Mouse (Mus musculus) limb, embryonic 13.5 days (tissue): ENCODE results near the gene Kcnj14. TPM values are rescaled to one million over a fixed set of nuclear protein-coding genes. Genes with fewer than 3 reads are reported as not detected.

Experiments used
- ATAC-seq: fragments of 200-750 bp; cut with Nextera tagmentation; 2 replicates; pipeline ENCODE4 v1.8.0; 2017; ENCODE audit warnings: low read depth, moderate number of reproducible peaks, moderate TSS enrichment; ENCODE audit not compliant: low FRiP score
- H3K27ac ChIP-seq: fragments of 300-500 bp; sonication (generic); 2 replicates; pipeline ENCODE4 v1.5.1; 2015; ENCODE audit warnings: inconsistent platforms, mild to moderate bottlenecking, moderate library complexity
- H3K27me3 ChIP-seq: fragments of 300-500 bp; sonication (generic); 2 replicates; pipeline ENCODE4 v1.6.1; 2015; ENCODE audit warnings: mild to moderate bottlenecking, inconsistent platforms
- H3K36me3 ChIP-seq: fragments of 300-500 bp; sonication (generic); 2 replicates; pipeline ENCODE4 v1.6.1; 2015; ENCODE audit warnings: inconsistent platforms, mild to moderate bottlenecking, moderate library complexity
- H3K4me1 ChIP-seq: fragments of 300-500 bp; sonication (generic); 2 replicates; pipeline ENCODE4 v1.6.1; 2015; ENCODE audit warnings: inconsistent platforms
- H3K4me2 ChIP-seq: fragments of 300-500 bp; sonication (generic); replicated peaks from 2 replicates; pipeline ENCODE4 v1.6.1; 2015; ENCODE audit warnings: inconsistent platforms, mild to moderate bottlenecking, moderate library complexity
- H3K4me3 ChIP-seq: fragments of 300-500 bp; sonication (generic); 2 replicates; pipeline ENCODE4 v1.5.1; 2015; ENCODE audit warnings: moderate library complexity, mild to moderate bottlenecking, inconsistent platforms
- H3K9ac ChIP-seq: fragments of 300-500 bp; sonication (generic); 2 replicates; pipeline ENCODE4 v1.6.1; 2015; ENCODE audit warnings: mild to moderate bottlenecking, inconsistent platforms
- H3K9me3 ChIP-seq: fragments of 300-500 bp; sonication (generic); 2 replicates; pipeline ENCODE4 v1.6.1; 2016; ENCODE audit warnings: inconsistent platforms
- WGBS: fragments of 180-500 bp; shearing (Covaris S2); methylation state at CpG from one replicate; pipeline ENCODE4 v1.1.7; 2015; 5-methylcytosine and 5-hydroxymethylcytosine counted together
- polyA plus RNA-seq: library from polyadenylated mRNA; unstranded; fragments of >200 nt; fragmentation: Nextera tagmentation; extraction: Ambion mirVana; gene quantifications from 2 replicates; pipeline ENCODE4 v1.2.1, GENCODE M21; 2015

Gene Kcnj14
- polyA plus RNA-seq, 1 experiment from 2014 or later, result 2.1 TPM

- H3K9ac ChIP-seq, result no peak overlapping the region
- no peaks in the 10 kb centered on the region for H3K9me3 ChIP-seq
- H3K4me1 ChIP-seq, result no peaks in the 10 kb centered on the region
- H3K4me3 ChIP-seq, result no peak overlapping the region
- H3K36me3 ChIP-seq, result no peaks in the 10 kb centered on the region
- H3K27ac ChIP-seq, result no peak overlapping the region
- no peak for ATAC-seq
- 64% methylated on average over 4 of the region's 4 CpGs for WGBS
- peaks cover 3% of the 10 kb centered on the region; the same call in 1 of the 2 replicates for H3K27me3 ChIP-seq
- no peak overlapping the region for H3K4me2 ChIP-seq
These were observed 53.5 kb downstream of the Kcnj14 start for GRCm38 (mm10) chr7:45771101-45771500.

GRCm38 (mm10) chr7:45770427-45771082 lies 54.0 kb downstream of the Kcnj14 start:
- Histone ChIP-seq H3K9me3 (no peaks in the 10 kb centered on the region), H3K4me3 (no peak overlapping the region), H3K4me1 (no peaks in the 10 kb centered on the region), H3K4me2 (no peak overlapping the region), H3K9ac (no peak overlapping the region), H3K27me3 (peaks cover 3% of the 10 kb centered on the region; the same call in 1 of the 2 replicates), H3K27ac (no peak overlapping the region), H3K36me3 (no peaks in the 10 kb centered on the region)
- WGBS, result 65% methylated on average over 8 of the region's 8 CpGs
- ATAC-seq, result no peak

- H3K4me3 ChIP-seq, result no peak overlapping the region
- H3K4me1 ChIP-seq, result no peaks in the 10 kb centered on the region
- no peaks in the 10 kb centered on the region for H3K9me3 ChIP-seq
- H3K4me2 ChIP-seq, result no peak overlapping the region
- H3K36me3 ChIP-seq, result no peaks in the 10 kb centered on the region
- ATAC-seq, result no peak
- no peak overlapping the region for H3K27ac ChIP-seq
- 89% methylated on average over 6 of the region's 6 CpGs for WGBS
- no peaks in the 10 kb centered on the region for H3K27me3 ChIP-seq
- H3K9ac ChIP-seq, result no peak overlapping the region
These were observed 57.1 kb downstream of the Kcnj14 start for GRCm38 (mm10) chr7:45767500-45767899.

- Histone ChIP-seq H3K9ac (no peak overlapping the region), H3K4me3 (no peak overlapping the region), H3K9me3 (no peaks in the 10 kb centered on the region), H3K27me3 (no peaks in the 10 kb centered on the region), H3K27ac (no peak overlapping the region), H3K4me2 (no peak overlapping the region), H3K4me1 (no peaks in the 10 kb centered on the region), H3K36me3 (no peaks in the 10 kb centered on the region)
- ATAC-seq, result no peak
- WGBS, result 55% methylated on average over 8 of the region's 8 CpGs
These were observed 57.8 kb downstream of the Kcnj14 start for GRCm38 (mm10) chr7:45766764-45767163.

Other genes starting within 250 kb of the Kcnj14 start
- gene Fgf21, start 209.3 kb downstream of the Kcnj14 start, polyA plus RNA-seq, result 0.41 and 0.56 TPM in 2 replicates
- gene Fut1, start 207.5 kb downstream of the Kcnj14 start, polyA plus RNA-seq, result 0.29 and 0.47 TPM in 2 replicates
- 0.11 TPM in 1 of 2 replicates, not detected in the other for gene Izumo1, start 203.0 kb downstream of the Kcnj14 start, polyA plus RNA-seq
- gene Rasip1, start 197.3 kb downstream of the Kcnj14 start, polyA plus RNA-seq, result 7.7 and 9.5 TPM in 2 replicates
- 11.4 TPM in 2 replicates for gene Mamstr, start 184.8 kb downstream of the Kcnj14 start, polyA plus RNA-seq
- 0.47 and 0.74 TPM in 2 replicates for gene Fut2, start 158.4 kb downstream of the Kcnj14 start, polyA plus RNA-seq
- gene Ntn5, start 140.8 kb downstream of the Kcnj14 start, polyA plus RNA-seq, result 0.23 and 0.24 TPM in 2 replicates
- 0.45 and 0.55 TPM in 2 replicates for gene Sec1, start 130.4 kb downstream of the Kcnj14 start, polyA plus RNA-seq
- 12.2 and 12.5 TPM in 2 replicates for gene Car11, start 124.9 kb downstream of the Kcnj14 start, polyA plus RNA-seq
- gene Dbp, start 119.7 kb downstream of the Kcnj14 start, polyA plus RNA-seq, result 4.5 and 6.2 TPM in 2 replicates
- 1,016 and 1,039 TPM in 2 replicates for gene Rpl18, start 109.3 kb downstream of the Kcnj14 start, polyA plus RNA-seq
- gene Sphk2, start 106.8 kb downstream of the Kcnj14 start, polyA plus RNA-seq, result 33.4 and 36.0 TPM in 2 replicates
- gene Fam83e, start 103.6 kb downstream of the Kcnj14 start, polyA plus RNA-seq, result 0.61 and 1.0 TPM in 2 replicates
- not detected in 2 replicates for gene Spaca4, start 99.0 kb downstream of the Kcnj14 start, polyA plus RNA-seq
- gene Lmtk3, start 41.0 kb downstream of the Kcnj14 start, polyA plus RNA-seq, result 4.3 and 4.9 TPM in 2 replicates
- 3.1 and 3.7 TPM in 2 replicates for gene Sult2b1, start 40.1 kb downstream of the Kcnj14 start, polyA plus RNA-seq
- 135 and 137 TPM in 2 replicates for gene Cyth2, start 10.2 kb downstream of the Kcnj14 start, polyA plus RNA-seq
- 69.1 and 71.6 TPM in 2 replicates for gene Grwd1, start 6.2 kb upstream of the Kcnj14 start, polyA plus RNA-seq
- 69.4 and 73.7 TPM in 2 replicates for gene Kdelr1, start 48.0 kb upstream of the Kcnj14 start, polyA plus RNA-seq
- 0.43 and 0.59 TPM in 2 replicates for gene Grin2d, start 53.6 kb upstream of the Kcnj14 start, polyA plus RNA-seq
- gene Syngr4, start 71.9 kb upstream of the Kcnj14 start, polyA plus RNA-seq, result 0.43 and 0.46 TPM in 2 replicates
- 4.9 and 5.2 TPM in 2 replicates for gene Tmem143, start 72.2 kb upstream of the Kcnj14 start, polyA plus RNA-seq
- 181 and 186 TPM in 2 replicates for gene Emp3, start 96.6 kb upstream of the Kcnj14 start, polyA plus RNA-seq
- gene Ccdc114, start 99.3 kb upstream of the Kcnj14 start, polyA plus RNA-seq, result 4.1 and 4.8 TPM in 2 replicates
- 0.19 and 0.50 TPM in 2 replicates for gene Abcc6, start 205.5 kb upstream of the Kcnj14 start, polyA plus RNA-seq
- gene Nomo1, start 208.9 kb upstream of the Kcnj14 start, polyA plus RNA-seq, result 24.3 and 26.5 TPM in 2 replicates